Mouse (Mus musculus): ENCODE results near the gene Ccnf.
A peak's percentile ranks its signal among the peaks of the same experiment; 100 is the strongest.

Ccnf gene

GRCm38 (mm10) chr17:24251320-24252069 is at the start of gene Ccnf:
Gene Ccnf, minus strand, starts transcription at chr17:24251484.
- peak; percentile 96 to 98 for DNase-seq

DNA sequence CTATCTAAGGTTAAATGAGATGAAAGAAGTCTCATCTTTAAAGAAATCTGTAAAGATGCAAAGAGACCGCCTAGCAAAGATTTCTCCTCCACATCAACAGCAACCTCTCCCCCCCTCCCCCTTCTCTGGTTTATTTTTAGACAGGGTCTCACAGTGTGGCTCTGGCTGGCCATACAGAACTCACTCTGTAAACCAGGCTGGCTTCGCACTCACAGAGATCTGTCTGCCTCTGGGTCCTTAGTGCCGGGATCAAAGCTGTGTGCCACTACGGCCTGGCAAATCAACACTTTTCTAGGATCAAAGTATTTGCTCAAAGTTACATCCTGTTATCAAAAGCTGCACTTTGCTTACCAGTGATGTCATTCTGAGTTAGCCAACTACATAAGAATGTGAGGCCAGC is 49.4 kb upstream of the Ccnf start:
- peak; percentile 39 to 52 for DNase-seq

- DNase-seq = no peak
These were observed 38.1 kb upstream of the Ccnf start for GRCm38 (mm10) chr17:24289338-24289737.

DNA sequence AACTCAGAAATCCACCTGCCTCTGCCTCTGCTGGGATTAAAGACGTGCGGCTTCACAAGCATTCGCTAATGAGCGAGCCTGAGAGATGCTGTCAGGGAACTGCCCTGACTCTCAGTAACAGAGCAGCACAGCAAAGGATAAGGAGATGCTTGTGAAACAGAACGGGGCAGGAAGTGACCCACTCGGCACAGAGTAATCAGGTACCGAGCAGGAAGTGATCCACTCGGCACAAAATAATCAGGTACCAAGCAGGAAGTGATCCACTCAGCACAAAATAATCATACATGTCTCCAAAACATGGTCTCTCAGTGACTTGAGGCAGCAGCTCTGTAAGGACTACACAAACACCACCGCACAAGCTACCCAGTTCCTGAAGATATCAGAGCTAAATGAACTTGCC is 37.2 kb upstream of the Ccnf start:
- no peak for DNase-seq

DNA sequence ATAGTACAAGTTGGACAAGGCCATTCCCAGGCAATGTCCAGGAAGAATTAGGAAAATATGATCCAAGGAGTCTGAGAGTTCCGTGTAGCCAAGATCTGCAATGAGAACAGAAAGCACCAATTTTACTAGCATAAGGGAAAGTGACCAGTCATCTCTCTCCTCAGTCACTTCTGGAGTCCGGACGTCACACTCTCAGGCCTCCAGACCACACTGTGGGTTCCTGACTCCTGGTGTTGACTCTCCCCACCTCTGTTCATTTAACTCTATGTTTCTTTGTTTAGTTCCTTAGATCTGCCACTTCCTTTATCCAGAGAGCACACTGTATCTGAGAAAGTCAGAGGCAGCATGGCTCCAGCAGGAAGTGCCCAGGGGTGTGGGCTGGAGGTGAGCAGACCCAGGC is 34.4 kb upstream of the Ccnf start:
- no peak for DNase-seq

- peak; percentile 38 to 52 for DNase-seq
These were observed 32.1 kb upstream of the Ccnf start for GRCm38 (mm10) chr17:24283266-24283818.

DNA sequence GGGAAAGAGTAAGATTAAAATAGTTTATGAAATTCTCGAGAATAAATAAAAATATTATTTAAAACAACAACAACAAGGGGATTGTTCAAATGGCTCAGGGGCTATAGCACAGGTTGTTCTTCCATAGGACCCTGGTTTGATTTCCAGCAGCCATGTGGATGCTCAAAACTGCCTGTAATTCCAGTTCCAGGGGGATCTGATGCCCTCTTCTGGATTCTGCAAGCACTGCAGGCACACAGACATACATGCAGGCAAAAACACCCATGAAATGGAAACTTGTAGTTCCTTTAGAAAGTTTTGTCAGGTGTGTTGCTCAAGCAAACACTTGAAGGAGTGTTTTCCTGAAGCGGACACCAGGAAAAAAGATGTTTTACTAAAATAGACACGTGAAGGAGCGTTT is 31.4 kb upstream of the Ccnf start:
- DNase-seq = peak; percentile 22 to 42

DNA sequence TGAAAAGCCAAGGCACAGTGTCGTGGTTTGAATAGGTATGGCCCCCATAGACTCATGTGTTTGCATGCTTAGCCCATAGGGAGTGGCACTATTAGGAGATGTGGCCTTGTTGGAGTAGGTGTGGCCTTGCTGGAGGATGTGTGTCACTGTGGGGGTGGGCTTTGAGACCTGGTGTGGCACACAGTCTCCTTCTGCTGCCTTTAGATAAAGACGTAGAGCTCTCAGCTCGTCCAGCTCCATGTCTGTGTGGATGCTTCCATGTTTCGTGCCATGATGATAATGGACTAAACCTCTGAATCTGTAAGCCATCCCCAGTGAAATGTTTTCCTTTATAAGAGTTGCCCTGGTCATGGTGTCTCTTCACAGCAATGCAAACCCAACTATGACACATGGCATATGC is 28.6 kb upstream of the Ccnf start:
- DNase-seq = no peak

- DNase-seq = no peak
These were observed 15.8 kb upstream of the Ccnf start for GRCm38 (mm10) chr17:24267133-24267532.

DNA sequence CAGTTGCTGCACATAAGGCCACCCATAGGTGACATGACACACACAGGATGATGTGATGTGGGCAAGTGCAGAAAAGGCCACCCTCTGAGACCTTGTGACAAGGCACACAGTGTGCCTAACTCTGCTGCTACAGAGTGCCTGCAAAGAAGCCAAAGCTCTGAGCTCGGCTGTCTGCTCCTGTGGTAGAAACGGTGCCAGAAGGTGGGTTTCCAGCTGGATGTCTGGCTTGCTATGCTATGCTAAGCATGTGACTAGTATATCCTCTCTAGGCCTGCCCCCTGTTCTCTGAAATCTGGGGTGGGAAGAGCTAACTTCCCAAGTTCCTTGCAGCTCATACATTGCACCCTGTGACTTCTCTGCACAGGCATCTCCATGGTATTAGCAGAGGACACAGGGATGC is 13.5 kb upstream of the Ccnf start:
- peak; percentile 45 to 54 for DNase-seq

- DNase-seq = no peak
These were observed 9.2 kb upstream of the Ccnf start for GRCm38 (mm10) chr17:24260516-24260915.

DNA sequence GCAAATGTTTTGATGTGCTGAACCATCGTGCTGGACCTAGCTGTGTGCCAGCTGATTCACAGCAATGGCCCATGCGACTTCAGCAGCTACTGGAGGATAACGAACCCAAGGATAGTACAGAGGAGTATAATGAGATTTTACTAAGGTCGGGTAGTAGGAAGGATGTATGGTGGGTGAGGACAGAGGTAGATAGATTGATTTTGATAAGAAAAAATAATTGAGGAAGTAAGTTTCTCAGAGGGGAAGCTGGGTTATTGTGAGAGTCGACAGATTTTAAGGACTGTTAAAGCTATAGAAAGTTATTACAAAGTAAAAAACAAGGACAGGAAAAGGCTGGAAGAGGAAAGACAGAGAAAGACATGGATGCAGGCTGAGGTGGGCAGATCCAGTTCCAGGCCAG is 8.4 kb upstream of the Ccnf start:
- DNase-seq = no peak

- no peak for DNase-seq
These were observed 7.7 kb upstream of the Ccnf start for GRCm38 (mm10) chr17:24258981-24259380.

DNA sequence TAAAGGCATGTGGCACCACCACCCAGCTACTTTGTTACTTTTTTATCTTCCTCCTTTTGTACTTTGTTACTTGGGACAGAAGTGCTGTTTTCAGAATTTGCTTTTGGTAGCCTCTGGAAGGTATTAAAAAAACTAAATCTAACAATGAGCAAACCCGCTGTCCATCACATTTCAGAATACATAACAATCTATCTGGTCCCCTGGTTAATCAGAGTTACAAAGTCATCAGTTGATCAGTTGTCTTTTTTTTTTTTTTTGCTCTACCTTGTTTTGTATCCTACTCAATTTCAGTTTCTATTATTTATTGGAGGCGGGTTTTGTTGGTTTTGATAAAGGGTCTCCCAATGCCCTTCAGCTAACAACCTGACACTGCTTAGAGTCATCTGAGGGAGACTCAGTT is 1.0 kb upstream of the Ccnf start:
- no peak for DNase-seq

- DNase-seq = no peak
These were observed 330 bp downstream of the Ccnf start for GRCm38 (mm10) chr17:24250988-24251319.

GRCm38 (mm10) chr17:24248641-24249040 is 2.6 kb downstream of the Ccnf start:
- DNase-seq = peak; percentile 31 to 51

DNA sequence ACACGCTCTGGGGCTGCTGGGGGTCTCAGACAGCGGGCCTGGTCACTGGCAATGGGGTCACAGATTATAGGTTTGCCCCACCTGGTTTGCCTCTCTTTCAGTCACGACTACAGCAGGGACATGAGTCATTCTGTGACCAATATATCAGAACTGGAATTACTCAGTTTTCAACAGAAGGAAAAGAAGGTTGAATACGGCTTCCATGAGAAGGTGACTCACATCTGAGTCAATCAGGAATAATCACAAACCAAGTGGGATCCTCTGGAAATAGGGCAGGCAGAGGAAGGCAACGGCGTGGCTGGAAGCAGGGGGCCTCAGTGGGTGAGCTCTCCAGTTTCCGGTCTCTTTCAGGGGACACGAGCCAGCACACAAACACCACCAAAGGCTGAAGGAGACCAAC is 7.2 kb downstream of the Ccnf start:
- no peak for DNase-seq

DNA sequence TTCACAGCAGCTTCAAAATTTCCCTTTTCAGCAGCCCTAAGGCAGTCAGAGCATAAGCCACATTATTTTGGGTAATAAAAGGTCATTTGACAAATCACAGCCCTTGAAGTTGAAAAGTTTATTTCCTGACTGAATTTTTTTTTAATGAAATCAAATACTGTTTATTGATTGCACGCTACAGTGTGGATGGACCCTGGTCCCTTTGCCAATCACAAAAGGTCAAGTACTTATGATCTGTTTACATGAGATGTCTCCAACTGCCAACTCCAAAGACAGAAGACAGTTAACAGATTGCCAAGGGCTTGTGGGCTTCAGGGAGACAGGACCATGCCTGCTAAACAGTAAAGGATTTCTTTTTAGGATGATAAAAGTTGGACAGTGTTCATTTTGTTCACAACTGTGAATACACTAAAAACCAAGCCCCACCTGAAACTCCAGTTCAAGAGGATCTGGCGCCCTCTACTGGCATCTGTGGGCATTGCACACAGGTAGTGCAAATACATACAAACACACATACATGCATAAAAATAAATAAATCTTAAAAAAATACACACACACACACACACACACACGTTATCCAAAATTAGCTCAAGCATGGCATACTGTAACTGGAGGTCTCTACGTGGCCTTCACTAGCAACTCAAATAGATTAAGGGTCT is 7.8 kb downstream of the Ccnf start:
- peak; percentile 70 to 81 for DNase-seq

DNA sequence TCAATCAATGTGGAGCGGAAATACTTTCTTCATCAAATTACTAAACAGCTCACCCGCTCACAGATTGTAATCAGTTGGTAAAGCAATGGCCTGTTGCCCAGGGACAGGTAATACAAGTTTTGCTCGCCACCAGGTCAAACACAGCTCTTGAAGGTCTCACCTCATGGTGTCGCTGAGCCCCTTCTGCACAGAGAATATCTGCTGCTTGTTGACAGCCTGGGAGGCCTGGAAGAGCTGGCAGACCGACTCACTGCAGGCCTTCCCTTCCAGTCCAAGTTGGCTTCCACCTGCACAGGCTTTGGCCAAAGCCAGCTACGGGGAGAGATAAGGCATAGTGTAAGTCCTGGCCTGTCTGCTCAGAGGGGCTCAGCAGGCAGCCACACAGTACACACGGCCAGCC is 14.4 kb downstream of the Ccnf start:
- peak; percentile 76 to 82 for DNase-seq

DNA sequence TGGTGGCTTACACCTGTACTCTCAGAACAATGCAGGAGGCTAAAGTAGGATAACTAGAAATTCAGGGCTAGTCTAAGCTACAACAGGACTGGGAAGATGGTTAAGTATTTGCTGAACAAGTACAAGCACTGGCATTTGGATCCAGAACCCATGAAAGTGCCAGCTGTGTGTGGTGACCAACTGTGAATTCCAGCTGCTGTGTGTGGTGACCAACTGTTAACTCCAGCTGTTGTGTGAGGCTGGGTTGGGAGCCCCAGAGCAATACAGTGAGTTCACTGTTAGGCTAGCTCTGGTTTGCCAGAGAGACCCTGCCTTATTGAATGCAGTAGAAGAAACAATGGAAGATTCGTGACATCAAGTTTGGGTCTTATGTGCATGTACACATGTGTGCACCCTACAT is 14.8 kb downstream of the Ccnf start:
- DNase-seq = no peak

GRCm38 (mm10) chr17:24227941-24228340 is 23.3 kb downstream of the Ccnf start:
- no peak for DNase-seq

DNA sequence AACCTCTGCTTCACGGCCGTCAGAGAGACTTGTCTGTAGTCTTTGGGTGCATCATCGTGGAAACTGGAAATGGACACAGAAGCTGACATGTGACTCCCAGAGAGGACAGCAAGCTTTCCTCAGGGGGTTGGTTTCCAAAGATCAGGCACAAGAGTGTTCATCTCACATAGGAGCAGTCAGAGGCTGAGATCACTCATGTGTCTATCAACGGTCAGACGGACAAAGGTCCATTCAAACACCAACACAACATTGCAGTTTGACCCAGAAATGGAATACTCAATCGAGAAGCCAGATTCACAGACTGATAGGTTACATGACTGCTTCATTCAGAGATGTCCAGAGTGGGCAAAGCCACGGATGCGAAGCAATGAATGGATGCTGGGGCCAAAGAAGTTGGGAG is 24.6 kb downstream of the Ccnf start:
- no peak for DNase-seq

GRCm38 (mm10) chr17:24225851-24226250 is 25.4 kb downstream of the Ccnf start:
- no peak for DNase-seq

GRCm38 (mm10) chr17:24224741-24225140 is 26.5 kb downstream of the Ccnf start:
- no peak for DNase-seq

DNA sequence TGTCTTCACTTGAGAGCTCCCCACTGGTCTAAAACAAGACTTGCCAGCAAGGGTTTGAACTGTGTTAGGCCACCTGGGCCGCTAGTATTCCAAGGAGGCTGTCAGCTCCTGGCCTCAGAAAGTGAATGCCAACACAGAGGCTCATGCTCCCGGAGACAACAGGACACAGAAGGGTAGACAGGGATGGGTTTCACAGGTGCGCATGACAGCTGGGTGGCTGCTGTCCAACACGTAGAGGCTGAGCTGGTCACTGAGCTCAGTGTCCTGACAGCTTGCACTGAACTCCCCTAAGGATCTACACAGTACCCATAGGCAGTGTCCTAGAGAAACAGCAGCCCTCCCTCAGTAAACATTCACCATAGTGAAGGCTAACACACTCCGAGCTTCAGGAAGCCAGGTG is 27.8 kb downstream of the Ccnf start:
- no peak for DNase-seq

All from cerebellum, postnatal 10 days (tissue).